Mouse (Mus musculus) T-cell, adult 2 months (primary cell): Measurements from ENCODE around the gene Ephx4.
A peak's percentile ranks its signal among the peaks of the same experiment; 100 is the strongest.
"Not testable (repeated sequence)": the region's sequence is repeated elsewhere in the genome, so short reads cannot be mapped to it uniquely, and the experiment has no call there.

Experiments
- DNase-seq: peaks from one replicate; pipeline ENCODE4 v3.0.0; 2022; ENCODE audit warnings: low spot score

Ephx4 gene

GRCm38 (mm10) chr5:107402436-107402835 lies at the start of gene Ephx4:
Gene Ephx4 (plus strand): TSS chr5:107402736.
- no peak for DNase-seq

- DNase-seq = peak; percentile 45
These were observed 48.6 kb upstream of the Ephx4 start for GRCm38 (mm10) chr5:107353981-107354380.

GRCm38 (mm10) chr5:107355801-107356200 lies 46.7 kb upstream of the Ephx4 start:
- no peak for DNase-seq

- no peak for DNase-seq
These were observed 44.8 kb upstream of the Ephx4 start for GRCm38 (mm10) chr5:107357723-107358122.

GRCm38 (mm10) chr5:107359395-107360053 lies 43.0 kb upstream of the Ephx4 start:
- peak; percentile 87 for DNase-seq

GRCm38 (mm10) chr5:107360054-107360730 lies 42.3 kb upstream of the Ephx4 start:
- DNase-seq = no peak

GRCm38 (mm10) chr5:107370040-107370439 lies 32.5 kb upstream of the Ephx4 start:
- no peak for DNase-seq

- no peak for DNase-seq
These were observed 31.2 kb upstream of the Ephx4 start for GRCm38 (mm10) chr5:107371335-107371734.

- no peak for DNase-seq
These were observed 29.3 kb upstream of the Ephx4 start for GRCm38 (mm10) chr5:107373256-107373655.

- not testable (repeated sequence) for DNase-seq
These were observed 16.1 kb upstream of the Ephx4 start for GRCm38 (mm10) chr5:107386448-107386847.

GRCm38 (mm10) chr5:107387788-107388187 lies 14.7 kb upstream of the Ephx4 start:
- no peak for DNase-seq

GRCm38 (mm10) chr5:107389373-107389772 lies 13.2 kb upstream of the Ephx4 start:
- DNase-seq = no peak

- DNase-seq = no peak
These were observed 8.1 kb upstream of the Ephx4 start for GRCm38 (mm10) chr5:107394437-107394836.

- peak; percentile 7 for DNase-seq
These were observed 743 bp downstream of the Ephx4 start for GRCm38 (mm10) chr5:107403011-107403946.

GRCm38 (mm10) chr5:107403947-107404684 lies 1.6 kb downstream of the Ephx4 start:
- DNase-seq = no peak

GRCm38 (mm10) chr5:107405361-107405760 lies 2.8 kb downstream of the Ephx4 start:
- DNase-seq = no peak

- DNase-seq = no peak
These were observed 7.8 kb downstream of the Ephx4 start for GRCm38 (mm10) chr5:107410305-107410704.

- no peak for DNase-seq
These were observed 8.8 kb downstream of the Ephx4 start for GRCm38 (mm10) chr5:107411326-107411725.

- DNase-seq = no peak
These were observed 9.7 kb downstream of the Ephx4 start for GRCm38 (mm10) chr5:107412285-107412684.

- DNase-seq = no peak
These were observed 12.6 kb downstream of the Ephx4 start for GRCm38 (mm10) chr5:107415098-107415497.

- DNase-seq = no peak
These were observed 19.1 kb downstream of the Ephx4 start for GRCm38 (mm10) chr5:107421676-107422075.

GRCm38 (mm10) chr5:107431249-107431648 lies 28.7 kb downstream of the Ephx4 start, which contains the start of gene Lpcat2b:
Gene Lpcat2b (plus strand): TSS chr5:107431549.
- no peak for DNase-seq
